Mouse (Mus musculus): ENCODE results near the gene Tspan2. TPM values are rescaled to one million over a fixed set of nuclear protein-coding genes. Genes with fewer than 3 reads are reported as not detected.

The Tspan2 gene
- total RNA-seq (2021), result 10 to 100 TPM; 11.2 to 14.4 TPM
- long read RNA-seq, experiment 1, full-length matches to known transcripts, result 2 of 2 reads
- long read RNA-seq, experiment 1, partial matches to known transcripts, result 0 of 2 reads
- long read RNA-seq, experiment 1, other reads (novel, unspliced or antisense), result 0 of 2 reads
- long read RNA-seq, experiment 2, full-length matches to known transcripts, result 2 of 5 reads
- long read RNA-seq, experiment 2, partial matches to known transcripts, result 1 of 5 reads
- long read RNA-seq, experiment 2, other reads (novel, unspliced or antisense), result 2 of 5 reads

- intact Hi-C loops (cut with DNase I; ENCODE audit: low total_unique reads), result no loop called here
- peak; percentile 70 for DNase-seq
Observed at GRCm38 (mm10) chr3:102734313-102735030, at the start of gene Tspan2. Gene Tspan2 (plus strand): TSS chr3:102734529.

DNA sequence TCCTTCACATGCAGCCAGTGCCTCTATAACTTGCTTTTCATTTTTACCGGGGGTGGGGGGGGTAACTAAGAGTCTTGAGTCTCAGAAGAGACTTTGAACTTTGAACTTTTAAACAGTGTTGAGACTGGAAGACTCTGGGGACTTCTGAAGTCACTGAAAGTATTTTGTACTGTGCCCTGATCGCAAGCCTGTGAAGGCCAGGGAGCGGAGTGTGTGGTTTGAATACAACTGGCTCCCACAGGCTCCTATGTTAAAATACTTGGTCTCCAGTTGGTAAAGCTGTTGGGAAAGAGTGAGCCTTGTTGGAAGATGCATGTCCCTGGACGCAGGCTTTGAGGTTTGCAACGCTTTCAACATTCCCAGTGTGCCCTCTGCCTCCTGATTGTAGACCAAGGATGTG, 47.5 kb upstream of the Tspan2 start:
- intact Hi-C loops (cut with DNase I; ENCODE audit: low total_unique reads), result no loop called here
- no peak for DNase-seq

DNA sequence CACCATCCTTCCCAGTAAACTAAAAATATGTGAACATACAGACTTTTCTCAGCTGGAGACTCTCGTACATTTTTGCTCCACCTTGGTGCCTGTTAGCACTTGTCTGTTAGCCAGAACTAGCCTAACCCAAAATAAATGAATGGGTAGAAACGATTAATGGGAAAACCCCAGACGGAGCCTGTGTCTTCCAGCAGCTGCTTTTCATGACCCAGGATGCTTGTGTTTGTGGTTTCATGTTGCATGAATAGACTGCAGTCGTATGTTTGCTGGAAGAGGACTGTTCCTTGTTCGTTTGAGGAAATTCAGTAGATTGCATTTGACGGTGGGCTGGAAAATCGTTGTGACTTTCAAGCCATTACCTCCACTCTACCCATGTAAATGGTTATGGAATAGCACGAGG, 46.5 kb upstream of the Tspan2 start:
- intact Hi-C loops (cut with DNase I; ENCODE audit: low total_unique reads), result no loop called here
- no peak for DNase-seq

DNA sequence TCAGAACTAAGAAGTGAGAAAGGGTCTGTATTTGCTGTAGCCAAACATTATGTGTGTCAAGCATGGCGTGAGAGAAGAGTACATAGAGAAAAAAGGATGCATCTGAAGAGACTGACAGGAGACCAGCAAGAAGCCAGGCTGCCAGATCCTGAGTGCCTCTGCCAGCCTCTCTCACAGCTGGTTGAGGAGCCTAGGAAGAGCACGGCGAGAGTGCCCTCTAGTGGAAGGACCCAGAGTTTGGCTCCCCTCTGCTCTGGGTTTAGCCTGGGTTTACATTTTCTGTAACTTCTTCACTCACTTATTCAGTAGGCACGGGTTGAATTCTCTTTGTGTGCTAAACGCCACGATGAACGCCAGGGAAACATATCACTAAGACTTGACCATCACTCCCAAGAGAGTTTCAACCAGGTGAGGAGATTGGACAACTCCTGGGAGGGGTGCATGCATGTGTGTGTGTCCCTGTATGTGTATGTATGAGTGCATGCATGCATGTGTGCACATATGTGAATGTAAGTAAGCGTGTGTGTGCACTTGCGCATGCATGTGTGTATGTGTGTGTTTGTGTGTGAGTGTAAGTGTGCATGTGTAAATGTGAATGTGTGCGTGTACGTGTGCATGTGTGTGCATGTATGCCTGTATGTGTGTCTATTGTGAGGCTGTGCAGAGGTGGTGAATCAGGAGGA, 42.4 kb upstream of the Tspan2 start:
- intact Hi-C loops (cut with DNase I; ENCODE audit: low total_unique reads), result loop anchor here (2.0 to 10.0 kb wide), 4 partner anchors 217 to 443 kb away; no protein-coding TSS in a partner anchor
- peak; percentile 77 for DNase-seq

DNA sequence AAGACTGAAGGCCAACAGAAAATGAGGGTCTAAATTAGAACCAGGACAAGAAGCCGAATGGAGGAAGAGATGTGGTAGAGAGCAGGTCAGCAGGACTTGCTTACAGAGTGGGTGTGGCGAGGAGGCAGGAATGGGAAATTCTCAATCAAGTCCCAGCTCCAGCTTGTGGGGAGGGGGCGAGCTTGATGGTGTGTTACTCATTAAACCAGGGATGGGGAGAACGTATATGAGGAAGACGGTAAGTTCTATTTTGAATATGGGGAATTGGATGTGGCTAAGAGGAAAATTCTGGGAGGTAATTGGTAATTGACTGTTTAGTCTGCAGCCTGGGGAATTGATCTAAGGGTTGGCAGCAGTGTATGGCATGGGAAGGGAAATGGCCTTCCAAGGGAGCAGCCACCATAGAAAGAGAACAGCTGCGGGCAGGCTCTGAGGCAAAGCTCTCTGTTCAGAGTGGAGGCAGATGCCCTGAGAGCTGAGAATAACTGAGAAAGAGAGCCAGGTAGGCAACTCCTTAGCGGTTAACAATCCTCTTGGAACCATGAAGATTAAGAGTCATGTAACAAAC, 41.5 kb upstream of the Tspan2 start:
- DNase-seq, result no peak
- intact Hi-C loops (cut with DNase I; ENCODE audit: low total_unique reads), result loop anchor here (2.0 to 10.0 kb wide), 4 partner anchors 218 to 444 kb away; no protein-coding TSS in a partner anchor

- no peak for DNase-seq
- intact Hi-C loops (cut with DNase I; ENCODE audit: low total_unique reads), result loop anchor here (10.0 kb wide), 1 partner anchor 223 kb away; no protein-coding TSS in a partner anchor
Observed at GRCm38 (mm10) chr3:102698127-102698526, 36.2 kb upstream of the Tspan2 start.

GRCm38 (mm10) chr3:102701303-102701702, 33.0 kb upstream of the Tspan2 start:
- DNase-seq, result no peak
- intact Hi-C loops (cut with DNase I; ENCODE audit: low total_unique reads), result no loop called here

DNA sequence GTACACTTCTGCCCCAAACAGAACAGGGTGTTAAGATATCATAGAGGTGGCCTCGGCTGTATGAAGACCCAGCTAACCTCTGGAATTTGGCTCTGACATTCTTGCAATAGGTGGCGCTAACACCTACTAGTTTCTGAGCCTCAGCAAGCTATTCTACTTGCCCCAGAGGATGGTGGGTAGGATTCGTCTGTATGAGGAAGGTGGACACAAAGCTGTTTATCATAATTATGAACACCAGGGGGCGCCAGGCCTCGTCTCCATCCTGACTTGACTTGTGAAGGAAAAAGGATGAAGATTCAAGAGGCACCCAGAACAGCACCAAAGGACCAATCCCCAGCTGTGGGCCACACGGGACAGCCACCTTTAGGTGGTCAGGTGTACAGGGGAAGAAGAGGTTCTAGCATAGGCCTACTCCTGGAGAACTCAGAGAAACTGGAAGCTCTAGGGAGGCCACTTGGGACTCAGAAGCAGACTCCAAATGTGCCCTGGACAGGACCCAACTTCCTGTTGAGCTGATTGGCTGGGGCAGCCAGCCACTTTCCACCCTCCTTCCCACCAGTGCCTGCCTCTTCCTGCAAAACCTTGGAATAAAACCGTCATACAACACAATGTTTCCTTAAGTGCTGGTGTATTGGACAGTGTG, 32.3 kb upstream of the Tspan2 start:
- DNase-seq, result peak; percentile 37
- intact Hi-C loops (cut with DNase I; ENCODE audit: low total_unique reads), result no loop called here

- intact Hi-C loops (cut with DNase I; ENCODE audit: low total_unique reads), result no loop called here
- DNase-seq, result no peak
Observed at GRCm38 (mm10) chr3:102704001-102704401, 30.3 kb upstream of the Tspan2 start.

- DNase-seq, result no peak
- intact Hi-C loops (cut with DNase I; ENCODE audit: low total_unique reads), result no loop called here
Observed at GRCm38 (mm10) chr3:102708599-102708998, 25.7 kb upstream of the Tspan2 start.

DNA sequence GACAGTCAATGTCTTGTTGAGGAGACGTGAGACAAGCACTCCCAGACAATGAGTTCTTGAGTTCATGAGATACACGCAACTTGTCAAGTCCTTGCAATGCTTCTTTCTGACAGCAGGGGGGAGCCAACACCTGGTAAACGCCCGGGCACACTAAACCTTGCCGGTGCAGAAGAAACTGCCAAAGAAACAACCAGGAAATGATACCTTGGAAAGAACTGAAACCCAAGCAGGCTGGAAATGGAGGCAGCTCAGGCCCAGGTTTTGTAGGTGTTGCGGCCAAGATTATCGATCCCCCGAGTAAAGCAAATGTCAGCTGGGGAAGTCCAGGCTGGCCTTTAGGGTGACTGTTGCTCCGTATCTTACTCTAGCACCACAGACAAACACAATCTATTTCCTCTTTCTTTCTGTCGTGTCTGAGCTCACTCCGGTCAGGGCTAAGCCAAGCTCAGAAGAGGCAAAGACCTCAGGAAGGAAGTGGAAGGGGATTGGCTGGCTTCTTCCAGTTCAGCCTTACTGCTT, 19.2 kb upstream of the Tspan2 start:
- intact Hi-C loops (cut with DNase I; ENCODE audit: low total_unique reads), result loop anchor here (2.0 kb wide), 1 partner anchor 90 kb away; no protein-coding TSS in a partner anchor
- DNase-seq, result peak; percentile 75

- DNase-seq, result no peak
- intact Hi-C loops (cut with DNase I; ENCODE audit: low total_unique reads), result loop anchor here (2.0 kb wide), 1 partner anchor 89 kb away; no protein-coding TSS in a partner anchor
Observed at GRCm38 (mm10) chr3:102715839-102716238, 18.5 kb upstream of the Tspan2 start.

GRCm38 (mm10) chr3:102717586-102718285, 16.6 kb upstream of the Tspan2 start:
- intact Hi-C loops (cut with DNase I; ENCODE audit: low total_unique reads), result no loop called here

GRCm38 (mm10) chr3:102723154-102723553, 11.2 kb upstream of the Tspan2 start:
- intact Hi-C loops (cut with DNase I; ENCODE audit: low total_unique reads), result no loop called here

More at GRCm38 (mm10) chr3:102717586-102718285, 16.6 kb upstream of the Tspan2 start:
- no peak for DNase-seq

DNA sequence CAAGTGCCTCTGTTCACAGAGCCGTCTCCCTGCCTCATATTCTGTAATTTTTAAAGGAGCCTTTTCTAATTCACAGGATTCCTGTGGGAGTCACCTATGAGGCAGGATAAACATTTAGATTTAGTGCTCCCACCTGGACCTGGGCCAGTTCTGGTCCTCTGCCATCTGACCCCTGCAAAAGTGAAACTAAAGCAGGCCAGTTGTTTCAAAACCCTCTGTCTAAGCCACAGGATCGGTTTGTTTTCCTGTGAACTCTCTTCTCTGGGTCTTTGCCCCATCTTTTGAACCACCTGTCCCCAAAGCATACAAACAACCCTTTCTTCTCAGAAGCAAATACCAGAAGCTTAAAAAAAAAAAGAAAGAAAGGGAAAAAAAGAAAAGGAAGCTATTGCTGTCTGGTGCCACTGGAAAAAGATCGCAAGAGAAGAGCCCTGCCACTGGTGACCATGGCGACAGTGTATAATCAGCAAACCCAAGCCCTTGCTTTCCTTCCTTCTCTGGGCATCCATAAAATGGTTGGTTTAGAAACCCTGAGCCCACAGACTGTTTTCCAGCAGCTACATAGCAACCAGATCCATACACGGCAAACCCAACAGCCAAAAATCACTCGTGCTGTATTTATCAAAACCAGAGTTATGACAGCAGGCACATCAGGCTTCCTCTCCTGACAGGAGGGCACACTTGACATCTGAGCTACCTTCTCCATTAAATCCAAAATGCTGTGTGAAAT, 10.3 kb upstream of the Tspan2 start:
- DNase-seq, result peak; percentile 36
- intact Hi-C loops (cut with DNase I; ENCODE audit: low total_unique reads), result no loop called here

More at GRCm38 (mm10) chr3:102723154-102723553, 11.2 kb upstream of the Tspan2 start:
- DNase-seq, result no peak

DNA sequence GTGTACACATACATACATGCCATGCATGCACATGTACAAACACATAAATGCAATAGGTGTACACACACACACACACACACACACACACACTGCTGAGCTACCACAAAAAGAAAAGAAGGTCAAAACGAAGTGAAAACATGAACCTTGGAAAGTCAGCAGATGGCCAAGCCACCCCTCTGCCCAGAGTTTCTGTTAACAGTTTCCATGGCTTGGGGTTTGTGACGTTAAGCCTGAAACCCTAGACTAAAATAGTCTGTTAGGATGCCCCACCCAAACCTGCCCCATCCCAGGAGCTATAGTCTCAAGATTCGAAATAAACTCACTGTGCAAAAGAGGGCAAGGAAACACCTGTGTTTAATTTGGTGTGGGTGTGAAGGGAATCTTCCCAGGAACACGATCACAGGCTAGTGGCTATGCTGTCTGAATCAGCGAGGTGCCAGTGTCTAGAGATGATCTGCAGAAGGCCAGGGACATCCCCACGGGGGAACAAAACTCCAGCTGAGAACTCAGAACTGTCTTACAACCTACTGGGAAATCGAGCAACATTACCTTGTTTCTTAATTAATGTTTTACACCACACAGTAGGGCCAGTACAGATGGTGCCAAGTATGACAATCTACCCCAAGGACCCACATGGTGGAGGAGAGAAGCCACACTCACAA, 9.4 kb upstream of the Tspan2 start:
- DNase-seq, result no peak
- intact Hi-C loops (cut with DNase I; ENCODE audit: low total_unique reads), result no loop called here

- intact Hi-C loops (cut with DNase I; ENCODE audit: low total_unique reads), result no loop called here
- DNase-seq, result no peak
Observed at GRCm38 (mm10) chr3:102729416-102729815, 4.9 kb upstream of the Tspan2 start.

Data from gastrocnemius, postnatal 14 days (tissue).